Mouse (Mus musculus): ENCODE measurements around the gene Tmem132c. TPM values are rescaled to one million over a fixed set of nuclear protein-coding genes. Genes with fewer than 3 reads are reported as not detected.

Tmem132c gene
- polyA plus RNA-seq, 1 experiment = 0.84 TPM

DNA sequence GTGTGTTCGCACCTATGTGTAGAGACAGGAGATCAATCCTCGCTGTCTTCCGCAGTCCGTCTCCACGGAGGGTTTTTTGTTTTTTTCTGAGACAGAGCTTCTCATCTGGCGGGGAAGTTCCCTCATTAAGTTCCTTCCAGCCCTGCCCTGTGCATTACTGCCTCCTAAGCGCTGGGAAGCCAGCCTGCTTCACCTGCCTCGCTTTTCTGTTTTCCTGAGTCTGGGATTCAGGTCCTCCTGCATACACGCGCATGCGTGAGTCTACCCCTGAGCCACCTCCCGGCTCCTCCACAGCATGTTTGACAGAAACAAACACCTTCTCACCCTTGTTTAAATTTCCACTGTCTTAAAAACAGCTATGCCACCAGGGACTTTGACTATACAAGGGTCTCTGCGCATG, 2.0 kb downstream of the Tmem132c start:
- H3K27ac ChIP-seq (ENCODE audit: insufficient read depth, low read length) = no peak overlapping the region
- H3K4me3 ChIP-seq (ENCODE audit: extremely low read depth, insufficient read depth, insufficient read length) = peak overlapping the region; percentile 13; the same call in 1 of the 2 replicates
- no peaks in the 10 kb centered on the region for H3K36me3 ChIP-seq (ENCODE audit: control insufficient read depth, insufficient read depth, low read length)
- DNase-seq (ENCODE audit: low read depth in 1 of 2, low spot score in 2 of 2) = no peak
- 16% methylated on average over 13 of the region's 13 CpGs for WGBS
- no peaks in the 10 kb centered on the region for H3K4me1 ChIP-seq (ENCODE audit: control insufficient read depth, insufficient read depth, insufficient read length)
- TF ChIP-seq CTCF (IDR thresholded peaks at IDR 0.05; ENCODE audit: extremely low read depth, insufficient read depth, insufficient read length, insufficient replicate concordance) = no peak
- no peak for TF ChIP-seq POLR2A (IDR thresholded peaks at IDR 0.05; ENCODE audit: low read depth, low read length)
- peaks cover 9% of the 10 kb centered on the region for H3K27me3 ChIP-seq (ENCODE audit: control insufficient read depth, insufficient read depth, low read length)

DNA sequence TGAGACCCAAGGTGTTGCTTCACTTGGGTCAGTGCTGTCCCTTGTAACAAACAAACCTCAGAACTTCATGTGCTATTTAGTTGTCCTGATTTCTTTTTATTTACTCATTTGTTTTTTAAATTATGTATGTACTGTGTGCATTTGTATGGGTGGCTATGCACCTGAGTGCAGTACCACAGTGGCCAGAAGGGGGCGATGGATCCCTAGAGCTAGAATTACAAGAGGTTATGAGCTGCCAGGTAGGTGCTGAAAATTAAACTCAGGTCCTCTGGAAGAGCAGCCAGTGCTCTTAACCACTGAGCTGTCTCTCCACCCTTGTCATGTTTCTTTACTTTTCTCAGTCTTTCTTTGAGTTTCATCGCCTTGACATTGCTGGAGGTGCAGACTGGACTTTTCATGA, 11.7 kb downstream of the Tmem132c start:
- H3K4me1 ChIP-seq (ENCODE audit: control insufficient read depth, insufficient read depth, insufficient read length) = no peaks in the 10 kb centered on the region
- no peak for TF ChIP-seq POLR2A (IDR thresholded peaks at IDR 0.05; ENCODE audit: low read depth, low read length)
- no peak for TF ChIP-seq CTCF (IDR thresholded peaks at IDR 0.05; ENCODE audit: extremely low read depth, insufficient read depth, insufficient read length, insufficient replicate concordance)
- H3K36me3 ChIP-seq (ENCODE audit: control insufficient read depth, insufficient read depth, low read length) = no peaks in the 10 kb centered on the region
- H3K27me3 ChIP-seq (ENCODE audit: control insufficient read depth, insufficient read depth, low read length) = no peaks in the 10 kb centered on the region
- no peak overlapping the region for H3K27ac ChIP-seq (ENCODE audit: insufficient read depth, low read length)
- DNase-seq (ENCODE audit: low read depth in 1 of 2, low spot score in 2 of 2) = no peak
- no peak overlapping the region for H3K4me3 ChIP-seq (ENCODE audit: extremely low read depth, insufficient read depth, insufficient read length)
- 62% methylated on average over 2 of the region's 2 CpGs for WGBS

DNA sequence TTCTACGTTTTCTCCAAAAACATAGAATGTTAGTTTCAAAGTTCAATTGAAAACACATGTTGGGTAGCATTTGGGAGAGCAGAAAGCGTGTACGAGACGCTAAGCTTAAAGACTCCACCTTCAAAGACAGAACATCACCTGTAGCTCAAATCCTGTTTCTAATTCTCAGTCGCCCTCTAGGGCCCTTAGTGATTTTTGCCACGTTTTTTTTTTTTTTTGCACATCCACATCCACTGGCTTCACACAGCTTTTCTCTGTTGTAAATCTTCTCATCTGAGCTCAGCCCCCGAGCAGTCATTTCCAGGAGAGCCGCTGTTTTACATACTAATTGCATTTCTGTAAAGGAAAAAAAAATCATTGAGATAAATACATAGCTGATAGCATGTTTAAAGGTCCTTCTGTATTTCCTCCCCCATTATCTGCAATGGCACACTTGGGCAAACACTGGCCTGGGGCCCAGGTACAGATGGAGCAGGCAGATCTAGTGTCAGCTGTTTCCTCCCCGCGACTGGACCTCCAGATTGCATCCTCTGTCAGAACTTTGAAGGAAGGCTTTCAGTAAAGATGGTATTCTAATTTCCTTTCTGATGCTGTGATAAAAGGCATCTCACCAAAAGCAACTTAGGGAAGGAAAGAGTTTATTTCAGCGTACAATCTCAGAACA, 15.5 kb downstream of the Tmem132c start:
- WGBS = 73% methylated on average over 11 of the region's 11 CpGs
- TF ChIP-seq CTCF (IDR thresholded peaks at IDR 0.05; ENCODE audit: extremely low read depth, insufficient read depth, insufficient read length, insufficient replicate concordance) = no peak
- TF ChIP-seq POLR2A (IDR thresholded peaks at IDR 0.05; ENCODE audit: low read depth, low read length) = no peak
- Histone ChIP-seq H3K27me3 (ENCODE audit: control insufficient read depth, insufficient read depth, low read length) (no peaks in the 10 kb centered on the region), H3K4me1 (ENCODE audit: control insufficient read depth, insufficient read depth, insufficient read length) (no peaks in the 10 kb centered on the region), H3K27ac (ENCODE audit: insufficient read depth, low read length) (no peak overlapping the region), H3K4me3 (ENCODE audit: extremely low read depth, insufficient read depth, insufficient read length) (no peak overlapping the region), H3K36me3 (ENCODE audit: control insufficient read depth, insufficient read depth, low read length) (no peaks in the 10 kb centered on the region)
- DNase-seq (ENCODE audit: low read depth in 1 of 2, low spot score in 2 of 2) = no peak

DNA sequence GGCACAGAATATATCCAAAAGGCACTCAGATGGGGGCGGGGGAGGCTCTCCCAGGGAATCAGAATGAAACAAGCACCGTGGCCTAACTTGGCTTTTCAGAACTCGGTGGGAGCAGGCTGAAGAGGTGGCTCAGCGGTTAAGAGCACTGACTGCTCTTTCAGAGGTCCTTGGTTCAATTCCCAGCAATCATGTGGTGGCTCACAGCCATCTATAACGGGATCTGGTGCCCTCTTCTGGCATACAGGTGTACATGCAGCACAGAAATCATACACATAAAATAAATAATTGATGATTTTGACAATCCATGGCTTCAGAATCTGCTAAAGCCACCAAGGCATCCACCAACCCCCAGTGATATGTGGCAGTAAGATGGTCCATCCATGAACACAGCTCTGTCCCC, 20.5 kb downstream of the Tmem132c start:
- DNase-seq (ENCODE audit: low read depth in 1 of 2, low spot score in 2 of 2) = no peak
- 76% methylated on average over 5 of the region's 5 CpGs for WGBS
- H3K27me3 ChIP-seq (ENCODE audit: control insufficient read depth, insufficient read depth, low read length) = no peaks in the 10 kb centered on the region

DNA sequence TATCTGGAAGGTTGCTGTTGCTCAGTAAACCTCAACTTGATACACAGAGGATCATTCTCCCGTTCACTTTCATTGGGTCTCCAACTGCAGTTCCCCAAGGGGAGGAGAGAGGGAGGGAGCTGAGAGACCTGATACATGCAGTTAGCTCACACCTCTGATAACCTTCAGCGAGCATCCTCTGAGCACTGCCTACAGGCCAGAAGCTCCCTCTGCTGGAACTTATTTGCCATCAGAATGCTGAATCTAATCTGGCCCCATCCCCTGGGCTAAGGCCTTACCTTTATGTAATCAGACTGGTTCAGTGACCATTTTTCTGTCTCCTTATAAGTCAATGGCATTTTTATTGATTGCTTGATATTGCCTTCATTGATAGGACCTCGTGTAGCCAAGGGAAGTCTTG, 29.5 kb downstream of the Tmem132c start:
- no peaks in the 10 kb centered on the region for H3K4me1 ChIP-seq (ENCODE audit: control insufficient read depth, insufficient read depth, insufficient read length)
- TF ChIP-seq CTCF (IDR thresholded peaks at IDR 0.05; ENCODE audit: extremely low read depth, insufficient read depth, insufficient read length, insufficient replicate concordance) = no peak
- TF ChIP-seq POLR2A (IDR thresholded peaks at IDR 0.05; ENCODE audit: low read depth, low read length) = no peak
- no peak overlapping the region for H3K4me3 ChIP-seq (ENCODE audit: extremely low read depth, insufficient read depth, insufficient read length)
- H3K36me3 ChIP-seq (ENCODE audit: control insufficient read depth, insufficient read depth, low read length) = no peaks in the 10 kb centered on the region
- no peaks in the 10 kb centered on the region for H3K27me3 ChIP-seq (ENCODE audit: control insufficient read depth, insufficient read depth, low read length)
- no peak overlapping the region for H3K27ac ChIP-seq (ENCODE audit: insufficient read depth, low read length)
- WGBS = 63% methylated on average over 3 of the region's 3 CpGs
- no peak for DNase-seq (ENCODE audit: low read depth in 1 of 2, low spot score in 2 of 2)

More for the DNA sequence above, 20.5 kb downstream of the Tmem132c start:
- H3K36me3 ChIP-seq (ENCODE audit: control insufficient read depth, insufficient read depth, low read length) = no peaks in the 10 kb centered on the region
- H3K4me1 ChIP-seq (ENCODE audit: control insufficient read depth, insufficient read depth, insufficient read length) = no peaks in the 10 kb centered on the region
- no peak overlapping the region for H3K4me3 ChIP-seq (ENCODE audit: extremely low read depth, insufficient read depth, insufficient read length)
- TF ChIP-seq CTCF (IDR thresholded peaks at IDR 0.05; ENCODE audit: extremely low read depth, insufficient read depth, insufficient read length, insufficient replicate concordance) (no peak), POLR2A (IDR thresholded peaks at IDR 0.05; ENCODE audit: low read depth, low read length) (no peak)
- no peak overlapping the region for H3K27ac ChIP-seq (ENCODE audit: insufficient read depth, low read length)

DNA sequence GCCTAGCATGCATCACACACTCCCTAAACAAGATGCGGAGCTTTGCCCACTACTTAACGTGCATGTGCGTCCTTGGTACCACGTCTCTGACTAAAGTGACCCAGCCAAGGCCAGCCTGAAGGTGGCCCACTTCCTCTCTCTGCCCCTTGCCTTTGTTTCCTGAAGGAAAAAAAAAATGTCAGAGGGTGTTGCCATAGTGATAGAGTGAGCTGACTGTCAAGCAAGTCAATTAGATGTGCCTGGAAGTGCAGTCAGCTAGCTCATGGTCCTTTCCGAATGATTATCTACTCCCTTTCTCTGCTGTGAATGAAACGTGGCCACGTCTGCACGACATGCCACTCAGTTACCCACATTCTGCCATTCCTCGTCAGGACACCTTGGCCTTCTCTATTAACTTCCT, 37.9 kb downstream of the Tmem132c start:
- DNase-seq (ENCODE audit: low read depth in 1 of 2, low spot score in 2 of 2) = no peak
- H3K27ac ChIP-seq (ENCODE audit: insufficient read depth, low read length) = no peak overlapping the region
- no peaks in the 10 kb centered on the region for H3K36me3 ChIP-seq (ENCODE audit: control insufficient read depth, insufficient read depth, low read length)
- TF ChIP-seq POLR2A (IDR thresholded peaks at IDR 0.05; ENCODE audit: low read depth, low read length) = no peak
- no peak for TF ChIP-seq CTCF (IDR thresholded peaks at IDR 0.05; ENCODE audit: extremely low read depth, insufficient read depth, insufficient read length, insufficient replicate concordance)
- no peaks in the 10 kb centered on the region for H3K27me3 ChIP-seq (ENCODE audit: control insufficient read depth, insufficient read depth, low read length)
- 85% methylated on average over 9 of the region's 9 CpGs for WGBS
- H3K4me3 ChIP-seq (ENCODE audit: extremely low read depth, insufficient read depth, insufficient read length) = no peak overlapping the region
- no peaks in the 10 kb centered on the region for H3K4me1 ChIP-seq (ENCODE audit: control insufficient read depth, insufficient read depth, insufficient read length)

DNA sequence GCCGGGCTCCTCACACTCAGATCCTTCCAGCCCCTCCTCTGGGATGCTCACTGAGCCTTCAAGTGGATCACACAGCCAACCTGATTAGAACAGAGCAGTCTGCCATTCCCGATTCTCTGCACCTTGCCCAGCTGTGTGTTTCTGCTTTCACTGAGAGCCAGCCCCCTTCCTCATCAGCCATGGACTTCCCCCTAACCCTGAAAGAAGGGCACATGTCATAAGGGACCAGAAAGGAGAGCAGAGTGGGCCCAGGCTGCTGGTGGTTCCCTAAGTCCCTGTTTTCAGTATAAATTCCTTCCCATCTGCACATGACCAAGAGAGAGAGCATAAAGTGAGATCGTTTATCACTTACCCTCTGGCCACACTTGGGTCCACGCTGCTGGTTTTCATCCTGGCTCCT, 39.6 kb downstream of the Tmem132c start:
- DNase-seq (ENCODE audit: low read depth in 1 of 2, low spot score in 2 of 2) = no peak
- TF ChIP-seq CTCF (IDR thresholded peaks at IDR 0.05; ENCODE audit: extremely low read depth, insufficient read depth, insufficient read length, insufficient replicate concordance) (no peak), POLR2A (IDR thresholded peaks at IDR 0.05; ENCODE audit: low read depth, low read length) (no peak)
- H3K36me3 ChIP-seq (ENCODE audit: control insufficient read depth, insufficient read depth, low read length) = no peaks in the 10 kb centered on the region
- H3K4me3 ChIP-seq (ENCODE audit: extremely low read depth, insufficient read depth, insufficient read length) = no peak overlapping the region
- H3K27me3 ChIP-seq (ENCODE audit: control insufficient read depth, insufficient read depth, low read length) = no peaks in the 10 kb centered on the region
- no peak overlapping the region for H3K27ac ChIP-seq (ENCODE audit: insufficient read depth, low read length)
- no peaks in the 10 kb centered on the region for H3K4me1 ChIP-seq (ENCODE audit: control insufficient read depth, insufficient read depth, insufficient read length)
- WGBS = 67% methylated on average over 4 of the region's 4 CpGs
